Mouse (Mus musculus) forebrain, embryonic 15.5 days (tissue): Measurements from ENCODE around the gene Tmem217. TPM values are rescaled to one million over a fixed set of nuclear protein-coding genes. Genes with fewer than 3 reads are reported as not detected.

Experiments used
- ATAC-seq: fragments of 200-750 bp; cut with Nextera tagmentation; replicated peaks from 2 replicates; pipeline ENCODE4 v1.8.0; 2017; ENCODE audit warnings: mild to moderate bottlenecking, moderate TSS enrichment, moderate library complexity
- H3K27ac ChIP-seq: fragments of 300-500 bp; sonication (generic); replicated peaks from 2 replicates; pipeline ENCODE4 v1.5.1; 2015; ENCODE audit warnings: mild to moderate bottlenecking, inconsistent platforms
- H3K27me3 ChIP-seq: fragments of 300-500 bp; sonication (generic); 2 replicates; pipeline ENCODE4 v1.6.1; 2015; ENCODE audit warnings: inconsistent platforms
- H3K36me3 ChIP-seq: fragments of 300-500 bp; sonication (generic); 2 replicates; pipeline ENCODE4 v1.6.1; 2015; ENCODE audit warnings: mild to moderate bottlenecking, inconsistent platforms
- H3K4me1 ChIP-seq: fragments of 300-500 bp; sonication (generic); 2 replicates; pipeline ENCODE4 v1.6.1; 2015; ENCODE audit warnings: inconsistent platforms
- H3K4me2 ChIP-seq: fragments of 300-500 bp; sonication (generic); replicated peaks from 2 replicates; pipeline ENCODE4 v1.6.1; 2015; ENCODE audit warnings: mild to moderate bottlenecking, inconsistent platforms
- H3K4me3 ChIP-seq: fragments of 300-500 bp; sonication (generic); 2 replicates; pipeline ENCODE4 v1.5.1; 2015; ENCODE audit warnings: mild to moderate bottlenecking, inconsistent platforms
- H3K9ac ChIP-seq: fragments of 300-500 bp; sonication (generic); replicated peaks from 2 replicates; pipeline ENCODE4 v1.6.1; 2015; ENCODE audit warnings: mild to moderate bottlenecking, inconsistent platforms
- H3K9me3 ChIP-seq: fragments of 300-500 bp; sonication (generic); 2 replicates; pipeline ENCODE4 v1.6.1; 2016; ENCODE audit warnings: inconsistent platforms
- WGBS: fragments of 180-500 bp; shearing (Covaris S2); methylation state at CpG from one replicate; pipeline ENCODE4 v1.1.7; 2015; ENCODE audit warnings: mixed read lengths; 5-methylcytosine and 5-hydroxymethylcytosine counted together
- polyA plus RNA-seq: library from polyadenylated mRNA; unstranded; fragments of >200 nt; fragmentation: Nextera tagmentation; extraction: Ambion mirVana; gene quantifications from 2 replicates; pipeline ENCODE4 v1.2.1, GENCODE M21; 2015

Tmem217 gene
- polyA plus RNA-seq, 1 experiment from 2014 or later: 1.6 TPM

DNA sequence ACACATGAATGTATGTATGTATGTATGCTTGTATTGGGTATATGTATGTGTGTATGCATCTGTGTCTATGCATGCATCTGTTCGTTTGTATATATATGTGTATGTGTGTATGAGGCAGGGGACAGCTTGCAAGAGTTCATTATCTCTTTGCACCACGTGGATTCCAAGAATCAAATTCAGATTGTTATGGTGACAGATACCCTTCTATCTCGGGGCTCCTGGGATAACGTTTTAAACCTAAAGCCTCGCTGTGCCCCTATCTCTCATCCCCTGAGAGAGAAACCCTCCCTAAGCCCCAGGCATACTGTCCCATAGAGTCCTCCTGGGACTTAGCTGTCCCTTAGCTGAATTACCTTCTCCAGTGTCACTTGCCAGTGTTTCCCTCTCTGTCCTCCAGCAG is 31.4 kb upstream of the Tmem217 start:
- Histone ChIP-seq H3K4me2 (no peak overlapping the region), H3K27ac (no peak overlapping the region), H3K9ac (no peak overlapping the region), H3K4me3 (no peak overlapping the region), H3K27me3 (no peaks in the 10 kb centered on the region), H3K9me3 (no peaks in the 10 kb centered on the region), H3K4me1 (peaks cover 14% of the 10 kb centered on the region), H3K36me3 (peaks cover 20% of the 10 kb centered on the region; the same call in 1 of the 2 replicates)
- ATAC-seq: no peak
- 76% methylated on average over 5 of the region's 5 CpGs for WGBS

DNA sequence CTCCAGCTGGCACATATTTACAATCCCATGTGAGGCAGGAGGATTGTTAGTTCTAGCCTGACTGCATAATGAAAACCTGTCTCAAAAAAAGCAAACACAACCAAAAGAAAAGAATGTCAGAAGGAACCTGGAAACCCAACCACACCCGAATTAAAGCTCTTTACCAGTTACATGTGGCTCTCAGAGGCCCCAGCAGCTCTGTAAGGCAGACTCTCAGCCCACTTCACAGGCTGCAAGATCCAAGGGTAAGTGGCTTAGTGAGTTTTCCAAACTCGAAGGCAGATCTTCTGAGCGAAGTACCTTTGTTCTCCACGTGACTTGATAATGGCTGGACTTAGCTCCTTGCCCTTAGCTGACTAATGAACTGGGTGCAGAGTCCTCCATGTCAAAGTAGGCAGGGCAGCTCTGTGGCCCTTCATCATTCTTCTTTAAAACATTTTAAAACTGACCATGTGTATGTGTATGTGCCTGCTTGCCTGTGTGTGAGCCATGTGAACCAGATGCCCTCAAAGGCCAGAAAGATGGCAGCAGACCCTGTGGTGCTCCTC is 27.5 kb upstream of the Tmem217 start:
- H3K9ac ChIP-seq: no peak overlapping the region
- no peak overlapping the region for H3K27ac ChIP-seq
- H3K4me3 ChIP-seq: no peak overlapping the region
- H3K4me2 ChIP-seq: no peak overlapping the region
- H3K4me1 ChIP-seq: peaks cover 8% of the 10 kb centered on the region
- H3K9me3 ChIP-seq: no peaks in the 10 kb centered on the region
- WGBS: 86% methylated on average over 4 of the region's 4 CpGs
- ATAC-seq: no peak
- no peaks in the 10 kb centered on the region for H3K27me3 ChIP-seq
- H3K36me3 ChIP-seq: peaks cover 25% of the 10 kb centered on the region; the same call in 1 of the 2 replicates

DNA sequence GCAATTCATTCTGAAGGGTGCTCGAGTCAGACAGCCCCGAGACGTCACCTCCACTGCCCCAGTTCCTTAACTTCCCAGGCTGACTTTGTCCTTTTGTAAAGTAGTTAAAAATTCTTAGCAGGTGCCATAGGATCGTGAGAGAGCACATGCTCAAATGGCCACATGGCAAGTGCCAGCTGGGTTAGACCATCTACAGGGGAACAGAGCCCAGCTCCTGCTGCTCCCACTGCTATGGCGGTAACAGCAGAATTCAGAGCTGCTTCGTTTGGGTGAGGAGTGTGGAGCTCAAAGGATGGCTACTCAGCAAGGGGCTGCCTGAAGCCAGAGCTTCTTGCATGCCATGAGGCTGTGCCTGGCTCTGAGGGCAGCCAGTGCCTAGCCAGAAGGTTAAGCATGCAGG is 17.6 kb upstream of the Tmem217 start:
- no peak for ATAC-seq
- H3K27ac ChIP-seq: no peak overlapping the region
- no peak overlapping the region for H3K4me3 ChIP-seq
- H3K9ac ChIP-seq: no peak overlapping the region
- 0 out of 2 replicates have a peak, but pooled peaks cover 2% of the 10 kb centered on the region for H3K4me1 ChIP-seq
- H3K27me3 ChIP-seq: no peaks in the 10 kb centered on the region
- peaks cover 29% of the 10 kb centered on the region; the same call in 1 of the 2 replicates for H3K36me3 ChIP-seq
- WGBS: 80% methylated on average over 6 of the region's 6 CpGs
- no peaks in the 10 kb centered on the region for H3K9me3 ChIP-seq
- no peak overlapping the region for H3K4me2 ChIP-seq

DNA sequence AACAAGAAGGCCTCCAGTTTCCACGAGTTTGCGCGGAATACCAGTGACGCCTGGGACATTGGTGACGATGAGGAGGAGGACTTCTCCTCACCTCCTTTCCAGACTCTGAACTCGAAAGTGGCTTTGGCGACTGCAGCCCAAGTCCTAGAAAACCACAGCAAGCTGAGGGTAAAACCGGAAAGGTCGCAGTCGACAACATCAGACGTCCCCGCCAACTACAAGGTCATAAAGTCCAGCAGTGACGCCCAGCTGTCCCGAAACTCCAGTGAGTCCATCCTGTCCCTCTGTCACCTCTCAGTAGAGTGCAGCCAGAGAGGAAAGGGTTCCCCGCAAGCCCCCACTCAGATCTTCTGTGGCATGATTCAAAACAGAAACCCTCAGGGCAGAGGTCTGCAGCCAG is 16.2 kb upstream of the Tmem217 start:
- no peak overlapping the region for H3K4me3 ChIP-seq
- H3K9ac ChIP-seq: no peak overlapping the region
- no peak overlapping the region for H3K4me2 ChIP-seq
- no peaks in the 10 kb centered on the region for H3K9me3 ChIP-seq
- WGBS: 94% methylated on average over 15 of the region's 15 CpGs
- no peaks in the 10 kb centered on the region for H3K27me3 ChIP-seq
- no peak for ATAC-seq
- H3K4me1 ChIP-seq: 0 out of 2 replicates have a peak, but pooled peaks cover 2% of the 10 kb centered on the region
- H3K36me3 ChIP-seq: peaks cover 28% of the 10 kb centered on the region; the same call in 1 of the 2 replicates
- no peak overlapping the region for H3K27ac ChIP-seq

DNA sequence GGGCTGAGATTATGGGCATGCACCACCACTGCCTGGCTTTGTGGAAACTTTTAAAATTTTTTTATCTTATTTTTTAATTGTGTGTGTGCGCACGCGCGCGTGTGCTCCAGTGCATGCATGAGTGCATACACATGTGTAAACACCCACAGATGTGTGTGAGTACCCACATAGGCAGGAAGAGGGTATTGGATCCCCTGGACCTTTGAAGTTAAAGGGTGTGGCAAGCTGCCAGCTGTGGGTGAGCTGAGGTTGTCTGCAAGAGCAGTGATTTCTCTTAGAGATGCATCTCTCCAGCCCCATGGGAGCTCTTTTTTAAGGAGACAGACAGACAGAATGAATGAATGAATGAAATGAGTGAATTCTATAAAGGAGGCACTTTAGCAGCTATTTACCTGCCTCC is 13.3 kb upstream of the Tmem217 start:
- Histone ChIP-seq H3K9me3 (no peaks in the 10 kb centered on the region), H3K27ac (no peak overlapping the region), H3K4me1 (0 out of 2 replicates have a peak, but pooled peaks cover 2% of the 10 kb centered on the region), H3K4me2 (no peak overlapping the region), H3K36me3 (peaks cover 6% of the 10 kb centered on the region; the same call in 1 of the 2 replicates), H3K27me3 (no peaks in the 10 kb centered on the region), H3K4me3 (no peak overlapping the region), H3K9ac (no peak overlapping the region)
- no peak for ATAC-seq
- WGBS: 98% methylated on average over 5 of the region's 5 CpGs

DNA sequence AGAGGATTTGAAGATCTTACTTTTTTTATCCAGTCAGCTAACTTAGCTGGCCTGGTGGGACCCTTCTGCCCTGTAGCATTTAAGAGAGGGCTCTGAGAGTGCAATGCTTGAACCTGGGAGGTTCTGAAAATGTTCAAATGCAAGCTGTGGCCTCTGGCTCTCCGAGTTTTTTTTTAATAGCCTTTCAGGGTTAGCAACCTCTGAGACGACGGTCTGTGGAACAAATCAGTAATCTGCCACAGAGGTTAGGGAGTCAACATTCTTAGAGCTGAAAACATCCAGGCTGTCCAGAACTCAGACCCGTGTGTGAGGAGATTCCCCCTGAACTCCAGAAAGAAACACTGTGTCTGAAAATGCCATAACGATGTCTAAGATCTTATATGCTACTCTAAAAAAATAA is 6.3 kb upstream of the Tmem217 start:
- ATAC-seq: no peak
- no peak overlapping the region for H3K9ac ChIP-seq
- no peaks in the 10 kb centered on the region for H3K36me3 ChIP-seq
- H3K4me3 ChIP-seq: no peak overlapping the region
- no peaks in the 10 kb centered on the region for H3K27me3 ChIP-seq
- H3K4me1 ChIP-seq: no peaks in the 10 kb centered on the region
- H3K9me3 ChIP-seq: no peaks in the 10 kb centered on the region
- H3K4me2 ChIP-seq: no peak overlapping the region
- WGBS: 90% methylated on average over 5 of the region's 5 CpGs
- H3K27ac ChIP-seq: no peak overlapping the region

DNA sequence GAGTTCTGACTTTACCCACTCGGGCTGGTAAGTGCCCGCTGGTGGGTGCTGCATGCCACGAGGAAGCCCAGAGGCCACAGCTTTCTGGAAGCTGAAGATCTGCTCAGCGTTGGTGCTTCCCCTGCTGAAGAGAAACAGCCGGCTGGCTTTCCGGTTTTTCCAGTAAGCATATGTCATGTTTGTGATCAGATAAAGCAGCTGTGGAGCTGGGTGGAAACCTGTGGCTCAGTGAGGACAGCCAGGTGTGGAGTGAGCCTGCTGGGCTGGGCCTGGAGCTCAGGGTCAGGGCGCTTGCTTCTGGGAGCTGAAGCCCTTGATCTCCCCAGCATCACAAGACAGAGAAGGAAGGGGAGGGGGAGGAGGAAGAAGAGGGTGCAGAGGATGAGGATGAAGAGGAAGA is 4.7 kb upstream of the Tmem217 start:
- Histone ChIP-seq H3K4me3 (no peak overlapping the region), H3K9ac (no peak overlapping the region), H3K4me1 (no peaks in the 10 kb centered on the region), H3K4me2 (no peak overlapping the region), H3K27ac (no peak overlapping the region), H3K36me3 (no peaks in the 10 kb centered on the region), H3K27me3 (no peaks in the 10 kb centered on the region), H3K9me3 (no peaks in the 10 kb centered on the region)
- WGBS: 94% methylated on average over 7 of the region's 7 CpGs
- ATAC-seq: no peak

DNA sequence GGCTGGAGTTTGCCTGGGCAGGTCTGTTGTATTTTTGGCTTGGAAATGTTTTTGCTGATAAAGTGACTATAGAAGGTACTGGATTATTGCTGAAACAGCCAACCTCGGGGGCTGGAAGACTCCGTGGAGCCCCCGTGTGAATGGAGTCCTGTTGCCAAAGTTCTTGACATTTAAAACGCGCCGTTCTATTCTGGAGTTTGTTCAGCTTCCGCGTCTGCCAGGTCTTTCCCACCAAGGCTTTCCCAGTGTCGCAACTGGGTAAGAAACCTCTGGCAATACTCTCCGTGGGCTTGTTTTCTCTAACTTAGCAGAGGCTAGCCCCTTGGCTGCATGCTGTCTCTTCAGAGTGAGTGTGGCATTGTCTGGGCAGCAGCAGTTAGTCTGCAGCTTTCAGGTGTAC is 4.3 kb upstream of the Tmem217 start:
- Histone ChIP-seq H3K27ac (no peak overlapping the region), H3K4me3 (no peak overlapping the region), H3K27me3 (no peaks in the 10 kb centered on the region), H3K4me1 (no peaks in the 10 kb centered on the region), H3K9ac (no peak overlapping the region), H3K9me3 (no peaks in the 10 kb centered on the region), H3K36me3 (no peaks in the 10 kb centered on the region), H3K4me2 (no peak overlapping the region)
- WGBS: 87% methylated on average over 10 of the region's 10 CpGs
- no peak for ATAC-seq

DNA sequence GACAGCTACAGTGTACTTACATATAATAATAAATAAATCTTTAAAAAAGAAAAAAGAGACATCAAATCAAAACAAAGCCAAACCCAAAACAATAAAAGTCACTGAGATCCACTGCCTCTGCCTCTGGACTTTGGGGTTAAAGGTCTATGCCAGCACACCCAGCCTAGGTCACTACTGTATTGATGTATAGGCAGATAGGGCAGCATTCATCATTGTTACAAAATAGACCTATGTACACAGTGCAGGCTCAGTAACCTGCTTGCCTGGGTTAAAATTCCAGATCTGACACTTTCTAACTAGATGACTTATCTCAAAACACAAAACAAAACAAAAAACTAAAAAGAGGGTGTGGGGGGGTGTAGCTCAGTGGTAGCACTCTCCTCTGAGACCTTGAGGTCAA is 2.0 kb upstream of the Tmem217 start:
- H3K27ac ChIP-seq: no peak overlapping the region
- H3K27me3 ChIP-seq: no peaks in the 10 kb centered on the region
- no peaks in the 10 kb centered on the region for H3K36me3 ChIP-seq
- no peak overlapping the region for H3K9ac ChIP-seq
- no peak overlapping the region for H3K4me2 ChIP-seq
- peaks cover 18% of the 10 kb centered on the region for H3K4me1 ChIP-seq
- no peaks in the 10 kb centered on the region for H3K9me3 ChIP-seq
- ATAC-seq: no peak
- no peak overlapping the region for H3K4me3 ChIP-seq

DNA sequence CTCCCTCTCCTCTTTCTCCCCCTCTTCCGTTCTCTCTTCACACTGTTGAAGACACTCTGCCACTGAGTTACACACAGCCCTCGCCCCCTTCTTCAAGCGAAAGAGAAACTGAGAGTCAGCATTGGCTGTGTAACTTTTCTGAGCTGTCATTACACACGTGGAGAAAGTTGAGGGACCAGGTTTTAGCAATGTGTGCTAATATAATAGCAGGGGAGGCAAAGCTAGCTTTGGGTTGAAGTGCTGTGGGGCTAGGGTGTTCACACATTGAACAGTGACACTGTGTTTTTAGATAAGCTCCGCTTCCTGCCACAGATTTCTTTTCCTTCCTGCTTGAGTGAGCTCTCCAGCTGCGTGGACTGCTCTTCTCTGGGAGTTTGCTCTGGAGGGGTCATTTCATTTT is 1.2 kb downstream of the Tmem217 start:
- peaks cover 19% of the 10 kb centered on the region for H3K4me1 ChIP-seq
- no peak overlapping the region for H3K27ac ChIP-seq
- no peak for ATAC-seq
- H3K9me3 ChIP-seq: no peaks in the 10 kb centered on the region
- no peak overlapping the region for H3K9ac ChIP-seq
- 63% methylated on average over 6 of the region's 6 CpGs for WGBS
- H3K27me3 ChIP-seq: no peaks in the 10 kb centered on the region
- no peaks in the 10 kb centered on the region for H3K36me3 ChIP-seq
- H3K4me3 ChIP-seq: no peak overlapping the region
- peak overlapping the region; percentile 97; the same call in 1 of the 2 replicates for H3K4me2 ChIP-seq

DNA sequence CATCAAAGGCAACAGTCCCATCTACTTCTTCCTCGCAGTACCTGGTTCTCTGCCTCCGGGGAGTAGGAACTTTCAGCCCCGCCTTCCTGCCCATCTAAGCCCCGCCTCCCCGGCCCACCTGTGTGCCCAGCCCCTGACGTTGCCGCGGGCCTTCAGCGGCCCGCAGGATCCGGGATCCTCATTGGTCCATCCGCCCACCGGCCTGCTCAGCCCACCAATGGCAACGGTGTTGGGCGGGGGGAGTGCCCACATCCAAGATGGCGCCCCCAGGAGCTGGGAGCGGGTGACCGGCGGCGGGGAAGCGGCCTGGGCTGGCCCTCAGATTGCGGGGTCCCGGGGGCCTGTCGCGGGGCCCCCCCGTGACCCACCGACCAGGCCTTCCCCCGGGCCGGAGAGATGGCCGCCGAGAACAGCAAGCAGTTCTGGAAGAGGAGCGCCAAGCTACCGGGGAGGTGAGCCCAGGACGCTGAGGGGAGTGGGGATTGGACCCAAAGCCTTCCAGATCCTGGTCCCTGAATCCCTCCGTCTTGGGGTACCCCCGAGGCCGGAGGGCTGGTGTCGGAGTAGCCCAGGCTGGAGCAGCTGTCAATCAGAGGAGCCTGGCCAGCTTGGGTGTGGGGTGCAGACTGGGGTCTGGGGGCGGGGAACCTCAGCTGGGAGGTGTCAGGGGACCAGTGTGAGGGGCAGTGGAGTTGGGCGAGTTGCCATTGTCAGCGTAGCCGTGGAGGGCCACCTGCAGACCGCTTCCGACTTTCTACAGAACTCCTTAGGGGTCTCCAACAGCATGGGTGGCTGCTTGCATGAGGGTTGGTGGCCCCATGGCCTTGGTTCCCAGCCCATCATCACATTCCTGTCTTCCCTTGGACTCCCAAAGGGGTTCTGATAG is 2.4 kb downstream of the Tmem217 start, which contains the start of the genes Gm17657 and Tbc1d22b:
Gene Gm17657 (minus strand): TSS at position 96 of the 886 bp plus-strand sequence.
Gene Tbc1d22b (plus strand): TSS at position 243 of the 886 bp plus-strand sequence.
- Histone ChIP-seq H3K9ac (peak within 1 kb of the TSS; percentile 87), H3K27me3 (no peaks in the 10 kb centered on the region), H3K4me3 (peak within 1 kb of the TSS; percentile 73), H3K27ac (peak within 1 kb of the TSS; percentile 19; the same call in 1 of the 2 replicates), H3K36me3 (no peaks in the 10 kb centered on the region), H3K4me1 (peaks cover 19% of the 10 kb centered on the region), H3K4me2 (peak within 1 kb of the TSS; percentile 97), H3K9me3 (no peaks in the 10 kb centered on the region)
- WGBS: under 1% methylated on average over 44 of the region's 44 CpGs
- ATAC-seq: peak; percentile 99

DNA sequence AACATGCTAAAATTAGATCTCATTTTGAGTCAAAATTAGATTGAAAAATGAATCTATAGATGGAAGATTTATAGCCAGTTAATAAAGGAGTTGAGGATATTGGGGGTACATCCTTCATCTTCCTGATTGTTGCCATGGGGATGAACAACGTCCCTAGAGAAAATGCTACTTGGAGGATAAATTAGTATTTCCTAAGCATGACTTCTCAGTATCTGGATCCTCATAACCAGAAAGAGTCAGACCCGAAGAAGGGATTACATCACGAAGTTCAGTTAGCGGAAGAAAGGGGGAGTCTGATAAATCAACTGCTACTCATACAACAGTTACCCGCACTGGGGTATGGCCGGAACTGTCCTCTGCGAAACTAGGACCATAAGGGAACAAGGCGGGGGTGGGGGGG is 3.2 kb downstream of the Tmem217 start:
- H3K4me2 ChIP-seq: peak overlapping the region; percentile 97; the same call in 1 of the 2 replicates
- no peak overlapping the region for H3K27ac ChIP-seq
- no peak overlapping the region for H3K9ac ChIP-seq
- no peaks in the 10 kb centered on the region for H3K9me3 ChIP-seq
- peaks cover 19% of the 10 kb centered on the region for H3K4me1 ChIP-seq
- no peak overlapping the region for H3K4me3 ChIP-seq
- H3K36me3 ChIP-seq: no peaks in the 10 kb centered on the region
- ATAC-seq: no peak
- no peaks in the 10 kb centered on the region for H3K27me3 ChIP-seq
- 49% methylated on average over 8 of the region's 8 CpGs for WGBS
